Mouse (Mus musculus): Measurements from ENCODE around the gene Dda1.
"Not testable (repeated sequence)": the region's sequence is repeated elsewhere in the genome, so short reads cannot be mapped to it uniquely, and the experiment has no call there.

Gene Dda1

DNA sequence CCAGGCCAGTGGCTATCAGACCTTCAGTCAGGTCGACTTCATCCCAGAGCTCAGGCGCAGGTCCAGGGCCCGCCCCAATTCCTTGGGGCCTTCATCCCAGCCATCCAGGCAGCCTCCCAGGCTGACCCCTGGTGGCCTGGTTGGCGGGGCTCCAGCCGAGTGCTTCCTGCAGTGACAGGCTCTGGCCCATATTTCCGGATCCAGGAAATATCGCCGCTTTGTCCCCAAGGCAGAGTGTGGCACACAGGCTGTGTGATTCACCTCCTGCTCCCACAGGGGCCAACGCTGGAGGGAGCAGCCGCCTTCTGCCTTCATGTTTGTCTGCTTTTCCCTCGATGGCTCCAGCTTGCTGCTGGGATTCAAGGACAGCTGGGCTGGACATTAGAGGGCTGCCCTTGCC lies 27.5 kb downstream of the Dda1 start:
- DNase-seq (ENCODE audit: low spot score) = no peak

DNA sequence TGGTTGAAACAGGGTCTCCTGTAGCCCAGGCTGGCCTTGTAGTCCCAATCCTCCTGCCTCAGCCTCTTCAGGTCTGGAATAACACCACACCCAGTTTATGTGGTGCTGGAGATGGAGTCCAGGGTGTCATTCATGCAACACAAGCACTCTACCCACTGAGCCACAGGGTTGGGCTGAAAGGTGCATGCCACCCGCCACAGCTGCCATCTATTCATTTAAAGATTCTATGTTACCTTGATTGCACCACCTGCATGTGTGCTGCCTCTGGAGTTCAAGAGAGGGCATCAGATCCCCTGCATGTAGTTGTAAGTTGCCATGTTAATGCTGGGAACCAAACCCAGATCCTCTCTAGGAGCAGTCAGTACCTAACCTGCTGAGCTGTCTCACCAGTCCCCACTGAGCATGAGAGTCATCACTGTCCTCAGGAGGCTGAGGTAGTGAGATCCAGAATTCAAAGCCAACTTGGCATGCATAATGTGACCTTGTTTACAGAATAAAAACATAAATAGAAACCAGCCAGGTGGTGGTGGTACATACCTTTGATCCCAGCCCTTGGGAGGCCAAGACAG lies 28.2 kb downstream of the Dda1 start:
- DNase-seq (ENCODE audit: low spot score) = no peak

- no peak for DNase-seq (ENCODE audit: low spot score)
These were observed 29.0 kb downstream of the Dda1 start for GRCm38 (mm10) chr8:71497881-71498501.

GRCm38 (mm10) chr8:71498816-71499690 lies 30.1 kb downstream of the Dda1 start:
- DNase-seq (ENCODE audit: low spot score) = no peak

- no peak for DNase-seq (ENCODE audit: low spot score)
These were observed 35.4 kb downstream of the Dda1 start for GRCm38 (mm10) chr8:71504349-71504748.

- DNase-seq (ENCODE audit: low spot score) = no peak
These were observed 36.3 kb downstream of the Dda1 start for GRCm38 (mm10) chr8:71505326-71505725.

DNA sequence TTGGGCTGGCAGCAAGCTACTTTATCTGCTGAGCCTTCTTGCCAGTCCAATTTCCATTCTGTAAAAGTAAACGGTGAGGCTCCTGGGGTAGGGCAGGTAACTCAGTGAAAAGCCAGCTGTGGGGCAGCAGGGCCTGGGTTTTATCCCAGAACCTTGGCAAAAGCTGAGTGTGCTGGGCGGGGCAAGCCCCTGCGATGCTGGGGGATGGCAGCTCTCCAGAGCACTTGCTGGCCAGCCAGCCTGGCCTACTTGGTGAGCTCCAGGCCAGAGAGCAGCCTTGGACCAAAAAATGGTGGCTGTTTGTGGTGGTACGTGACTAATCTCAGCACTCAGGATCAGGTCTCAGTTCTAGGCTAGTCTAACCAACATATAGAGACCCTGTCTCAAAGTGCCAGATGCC lies 37.0 kb downstream of the Dda1 start:
- no peak for DNase-seq (ENCODE audit: low spot score)

- peak; percentile 72 for DNase-seq (ENCODE audit: low spot score)
These were observed 38.6 kb downstream of the Dda1 start for GRCm38 (mm10) chr8:71507589-71508104.

- no peak for DNase-seq (ENCODE audit: low spot score)
These were observed 40.3 kb downstream of the Dda1 start for GRCm38 (mm10) chr8:71509316-71509715.

- no peak for DNase-seq (ENCODE audit: low spot score)
These were observed 42.6 kb downstream of the Dda1 start, which contains the start of gene Plvap for GRCm38 (mm10) chr8:71511644-71512043. Plvap (minus strand) TSS chr8:71511752.

GRCm38 (mm10) chr8:71513018-71513754 lies 44.2 kb downstream of the Dda1 start:
- no peak for DNase-seq (ENCODE audit: low spot score)

DNA sequence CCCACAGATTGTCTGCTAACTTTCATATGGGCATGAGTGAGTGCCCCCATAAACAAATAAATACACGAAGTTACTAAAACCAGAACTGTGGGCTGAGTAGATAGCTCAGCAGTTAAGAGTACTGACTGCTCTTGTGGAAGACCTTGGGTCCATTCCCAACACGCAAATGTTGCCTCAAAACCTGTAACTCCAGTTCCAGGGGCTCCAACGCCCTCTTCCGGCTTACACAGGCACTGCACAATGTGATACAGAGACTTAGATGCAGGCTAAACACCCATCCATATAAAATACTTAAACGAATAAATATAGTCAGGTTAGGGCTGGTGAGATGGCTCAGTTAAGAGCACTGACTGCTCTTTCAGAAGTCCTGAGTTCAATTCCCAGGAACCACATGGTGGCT lies 46.0 kb downstream of the Dda1 start:
- no peak for DNase-seq (ENCODE audit: low spot score)

- DNase-seq (ENCODE audit: low spot score) = no peak
These were observed 47.8 kb downstream of the Dda1 start for GRCm38 (mm10) chr8:71516786-71517185.

- DNase-seq (ENCODE audit: low spot score) = not testable (repeated sequence)
These were observed 50.2 kb downstream of the Dda1 start for GRCm38 (mm10) chr8:71519037-71519825.

- DNase-seq (ENCODE audit: low spot score) = peak; percentile 86
These were observed 52.6 kb downstream of the Dda1 start for GRCm38 (mm10) chr8:71521634-71522033.

DNA sequence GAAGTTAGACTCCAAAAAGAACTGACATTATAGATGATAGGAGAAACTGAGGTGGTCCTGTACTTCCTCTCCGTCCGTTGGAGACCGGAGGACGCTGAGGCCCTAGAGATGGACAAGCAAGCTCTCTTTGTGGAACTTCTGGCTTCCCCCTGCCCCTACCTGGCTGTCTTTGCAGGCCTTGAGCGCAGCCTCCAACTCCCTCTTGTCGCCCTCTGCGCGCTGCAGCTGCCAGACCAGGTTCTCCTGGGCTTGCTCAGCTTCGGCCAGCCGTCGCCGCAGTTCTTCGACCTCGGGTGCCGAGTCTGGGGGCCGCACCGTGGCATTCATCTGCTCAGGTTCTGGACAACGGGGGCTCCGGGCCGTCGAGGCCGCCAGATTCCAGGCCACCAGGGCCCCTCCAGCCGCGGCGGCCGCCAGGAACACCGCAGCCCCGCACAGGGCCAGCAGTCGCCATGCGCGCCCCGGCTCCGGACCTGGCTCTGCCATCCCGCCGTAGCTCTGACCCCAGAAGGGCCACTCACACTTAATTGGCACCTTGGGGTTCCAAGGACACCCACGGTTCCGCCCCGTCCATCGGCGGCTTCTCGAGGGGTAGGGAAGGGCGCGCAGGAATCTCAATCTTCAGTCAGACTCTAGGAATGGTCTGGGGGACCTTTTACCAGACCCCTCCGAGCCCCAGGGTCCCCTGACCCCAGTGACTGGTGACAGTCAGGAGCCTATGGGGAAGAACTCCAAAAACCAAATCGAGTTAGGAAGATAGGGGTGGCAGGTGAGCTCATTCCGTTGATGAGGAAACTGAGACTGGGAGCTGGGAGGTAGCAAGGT lies 56.4 kb downstream of the Dda1 start, which contains the start of gene Ccdc194:
Gene Ccdc194, minus strand, starts transcription at position 486 of the 825 bp plus-strand sequence.
- no peak for DNase-seq (ENCODE audit: low spot score)

All from left cerebral cortex, adult 11 months (tissue).